Mouse (Mus musculus) left cerebral cortex, adult 9 months (tissue): Measurements from ENCODE around the gene Cpsf4.
"Not testable (repeated sequence)": the region's sequence is repeated elsewhere in the genome, so short reads cannot be mapped to it uniquely, and the experiment has no call there.

Experiments
- DNase-seq, 2 experiments: peaks; one replicate each; pipeline ENCODE4 v3.0.0; 2022; ENCODE audit warnings: low spot score in 2 of 2

Gene Cpsf4

GRCm38 (mm10) chr5:145223395-145223794 lies 56.4 kb downstream of the Cpsf4 start:
- no peak for DNase-seq

GRCm38 (mm10) chr5:145226453-145226852 lies 59.4 kb downstream of the Cpsf4 start:
- no peak for DNase-seq

GRCm38 (mm10) chr5:145229283-145229682 lies 62.3 kb downstream of the Cpsf4 start:
- not testable (repeated sequence) for DNase-seq

- no peak for DNase-seq
Observed at GRCm38 (mm10) chr5:145230641-145231040, 63.6 kb downstream of the Cpsf4 start.

- peak; percentile 94 to 97 for DNase-seq
Observed at GRCm38 (mm10) chr5:145231367-145231871, 64.4 kb downstream of the Cpsf4 start, which contains the start of gene Zfp655. Gene Zfp655, plus strand, starts transcription at chr5:145231715.
